22 mouse cellular contexts compared by ENCODE assay signal in the genomic region with DNA sequence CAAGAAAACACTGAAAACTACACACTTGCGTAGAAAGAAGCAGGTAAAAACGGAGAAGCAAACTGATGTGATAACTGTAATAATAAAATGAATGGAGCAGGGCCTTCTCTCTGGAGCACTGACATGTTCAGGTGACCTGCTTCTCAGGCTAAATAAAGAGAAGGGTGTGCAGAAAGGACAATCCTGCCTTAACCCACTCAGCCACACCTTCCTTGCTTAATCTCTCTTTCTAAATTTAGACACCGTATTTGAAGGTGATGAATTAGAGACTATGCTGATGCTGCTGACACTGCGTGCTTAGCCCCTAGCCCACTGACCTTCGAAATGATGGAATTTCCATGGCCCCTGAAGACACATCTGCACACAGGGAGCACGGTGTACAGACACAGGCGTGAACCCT.
"Had no signal": no experiment of that assay in that cellular context is flagged by ENCODE, and none has a peak within 500 bp of the region (broad histone marks: within the 10 kb centered on the region; RNA-seq: fewer than 3 reads in every experiment).

No protein-coding gene starts in this region.

- DNase-seq: kidney, adult 9 months; kidney, postnatal 14 days; kidney, postnatal 4 days; left cerebral cortex, postnatal 4 days; lung, adult 2 months; lung, postnatal 14 days; lung, postnatal 4 days; right cerebral cortex, adult 18-20 months; right cerebral cortex, postnatal 14 days; right cerebral cortex, postnatal 4 days; thymus, adult 2 months; thymus, postnatal 14 days; thymus, postnatal 4 days had no signal

- H3K9me3 ChIP-seq: limb, embryonic 12.5 days; limb, embryonic 15.5 days; liver, embryonic 15.5 days; midbrain, embryonic 13.5 days; neural tube, embryonic 13.5 days had no signal

- H3K27me3 ChIP-seq: limb, embryonic 12.5 days; limb, embryonic 15.5 days; liver, embryonic 15.5 days; midbrain, embryonic 13.5 days; neural tube, embryonic 13.5 days had no signal

- H3K36me3 ChIP-seq: limb, embryonic 12.5 days; limb, embryonic 15.5 days; liver, embryonic 15.5 days; midbrain, embryonic 13.5 days; neural tube, embryonic 13.5 days had no signal

- H3K27ac ChIP-seq: limb, embryonic 12.5 days; limb, embryonic 15.5 days; liver, embryonic 15.5 days; midbrain, embryonic 13.5 days; neural tube, embryonic 13.5 days; stomach, postnatal 0 days had no signal

- ATAC-seq: midbrain, embryonic 13.5 days; midbrain, embryonic 16.5 days had no signal

- H3K4me1 ChIP-seq: limb, embryonic 12.5 days; limb, embryonic 15.5 days; liver, embryonic 15.5 days; midbrain, embryonic 13.5 days; neural tube, embryonic 13.5 days had no signal

- H3K4me3 ChIP-seq: limb, embryonic 12.5 days; limb, embryonic 15.5 days; liver, embryonic 15.5 days; midbrain, embryonic 13.5 days; myocyte; neural tube, embryonic 13.5 days had no signal

- H3K9ac ChIP-seq: limb, embryonic 12.5 days; limb, embryonic 15.5 days; liver, embryonic 15.5 days; midbrain, embryonic 13.5 days; neural tube, embryonic 13.5 days had no signal

- H3K4me2 ChIP-seq: limb, embryonic 12.5 days; limb, embryonic 15.5 days; liver, embryonic 11.5 days; liver, embryonic 15.5 days; midbrain, embryonic 13.5 days; neural tube, embryonic 13.5 days had no signal
